Mouse (Mus musculus): ENCODE results near the gene Psmc1. TPM values are rescaled to one million over a fixed set of nuclear protein-coding genes. Genes with fewer than 3 reads are reported as not detected.

The Psmc1 gene
- total RNA-seq, 1 experiment from 2014 or later = 198 TPM

DNA sequence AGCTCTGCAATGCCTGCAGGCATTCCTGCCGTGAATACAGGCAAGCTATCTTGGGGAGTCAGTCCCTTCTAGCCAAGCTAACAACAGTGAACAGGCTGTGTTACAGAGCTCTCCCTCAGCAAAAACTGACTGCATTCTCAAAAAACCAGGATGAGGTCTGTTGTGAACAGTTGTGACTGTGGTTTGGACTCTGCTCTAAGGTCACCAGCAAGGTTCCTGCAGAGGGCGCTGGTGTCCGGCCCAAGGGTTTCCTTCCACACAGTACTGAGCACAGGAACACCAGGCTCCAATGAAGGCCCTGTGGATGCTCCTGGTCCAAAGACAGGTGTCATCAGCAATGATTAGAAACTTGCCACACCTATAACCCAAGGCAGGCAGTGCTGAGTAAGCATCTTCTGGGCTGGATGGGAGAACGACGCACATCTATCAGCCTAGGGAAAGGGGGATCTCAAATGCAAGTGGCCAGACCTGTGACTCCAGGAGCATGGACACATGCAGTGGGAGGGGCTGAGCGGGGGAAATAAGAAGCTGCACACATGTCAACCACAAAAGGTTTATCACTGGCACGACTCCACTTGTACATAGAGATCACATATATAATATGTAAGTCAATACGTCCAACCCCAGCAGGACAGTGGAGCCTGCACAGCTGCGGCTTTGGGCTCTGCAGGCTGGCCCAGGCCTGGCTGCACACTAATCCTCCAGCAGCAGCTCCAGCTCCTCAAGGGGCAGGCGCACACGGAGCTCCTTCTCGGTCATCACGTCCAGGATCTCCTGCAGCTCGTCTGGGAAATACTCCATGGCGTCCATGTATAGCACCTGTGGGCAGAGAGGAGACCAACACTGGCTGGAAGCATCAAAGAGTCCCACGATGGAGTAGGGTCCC is 15.2 kb downstream of the Psmc1 start:
- DNase-seq = peak; percentile 63

DNA sequence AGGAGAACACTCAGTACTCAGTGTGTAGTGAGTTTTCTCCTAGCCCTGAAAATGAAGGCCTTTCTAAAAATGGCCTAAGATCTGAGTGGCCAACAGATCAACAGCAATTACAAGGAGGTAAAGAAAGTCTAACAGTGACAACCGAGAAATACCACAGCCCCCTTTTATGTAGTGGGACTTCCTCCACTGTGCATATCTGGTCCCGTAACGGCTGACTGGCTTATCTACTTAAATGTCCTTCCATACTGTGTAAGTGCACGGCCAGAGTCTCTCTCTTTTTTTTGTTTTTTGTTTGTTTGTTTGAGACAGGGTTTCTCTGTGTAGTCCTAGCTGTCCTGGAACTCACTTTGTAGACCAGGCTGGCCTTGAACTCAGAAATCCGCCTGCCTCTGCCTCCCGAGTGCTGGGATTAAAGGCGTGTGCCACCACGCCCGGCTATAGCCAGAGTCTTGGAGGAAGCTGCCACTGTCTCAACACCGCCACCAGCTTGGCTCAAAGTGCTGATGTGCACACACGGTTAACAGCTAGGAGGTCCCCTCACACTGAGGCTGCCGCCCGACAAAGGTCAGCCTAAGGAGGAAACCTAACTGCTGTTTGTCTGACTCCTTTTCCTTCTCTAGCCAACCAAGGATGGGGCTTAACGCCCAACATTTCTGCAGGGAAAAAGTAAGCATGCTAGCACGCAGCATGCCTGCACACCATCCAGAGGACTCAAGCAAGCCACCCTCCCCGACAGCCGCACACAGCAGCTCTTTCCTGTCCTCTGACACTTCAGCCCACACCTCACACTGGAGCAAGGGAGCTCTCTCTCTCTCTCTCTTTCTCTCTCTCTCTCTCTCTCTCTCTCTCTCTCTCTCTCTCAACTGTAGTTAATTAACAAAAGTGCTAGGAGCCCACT is 17.3 kb downstream of the Psmc1 start:
- DNase-seq = no peak

DNA sequence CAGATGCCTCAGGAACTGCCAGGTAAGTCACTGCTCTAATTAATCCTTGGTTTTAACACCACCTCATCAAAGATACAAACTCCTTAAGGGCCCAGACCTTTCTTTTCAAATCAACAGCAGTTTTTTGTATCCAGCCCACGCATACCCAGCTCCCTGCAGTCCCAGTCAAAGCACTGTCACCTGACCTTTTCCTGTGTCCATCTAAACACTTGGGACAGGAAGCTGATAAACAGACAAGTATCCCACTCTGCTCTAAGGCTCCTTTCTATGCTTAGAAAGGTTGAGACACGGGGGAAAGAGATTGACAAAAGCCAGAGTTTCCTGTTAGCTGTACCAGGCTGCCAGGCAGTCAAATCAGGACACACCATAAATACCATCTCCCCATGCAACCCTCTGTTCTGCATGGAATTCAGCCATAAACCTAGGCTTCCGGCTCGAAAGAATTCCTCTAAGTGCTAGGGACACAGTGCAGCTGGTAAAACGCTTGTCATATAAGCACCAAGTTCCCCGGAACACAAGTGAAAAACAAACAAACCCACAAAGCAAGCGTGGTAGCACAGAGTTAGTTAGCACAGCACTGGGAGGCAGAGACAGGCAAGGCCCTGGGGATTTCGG is 18.0 kb downstream of the Psmc1 start:
- no peak for DNase-seq

DNA sequence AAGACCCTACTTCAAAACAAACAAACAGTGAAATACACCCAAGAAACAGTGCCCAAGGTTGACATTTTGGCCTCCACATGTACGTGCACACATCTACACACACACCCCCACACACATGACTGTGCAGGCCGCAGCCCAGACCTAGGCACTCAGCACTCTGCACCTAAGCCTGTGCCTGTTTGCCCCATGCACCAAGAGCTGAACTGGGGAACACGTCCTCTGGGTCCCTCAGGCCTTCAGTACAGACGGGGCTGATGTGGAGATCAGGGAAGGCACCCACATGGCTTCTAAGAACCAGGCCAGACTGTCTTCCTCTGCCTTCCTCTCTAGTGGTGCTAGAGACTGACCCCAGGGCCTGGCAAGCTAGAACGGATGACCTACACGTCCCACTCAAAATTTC is 18.6 kb downstream of the Psmc1 start:
- no peak for DNase-seq

DNA sequence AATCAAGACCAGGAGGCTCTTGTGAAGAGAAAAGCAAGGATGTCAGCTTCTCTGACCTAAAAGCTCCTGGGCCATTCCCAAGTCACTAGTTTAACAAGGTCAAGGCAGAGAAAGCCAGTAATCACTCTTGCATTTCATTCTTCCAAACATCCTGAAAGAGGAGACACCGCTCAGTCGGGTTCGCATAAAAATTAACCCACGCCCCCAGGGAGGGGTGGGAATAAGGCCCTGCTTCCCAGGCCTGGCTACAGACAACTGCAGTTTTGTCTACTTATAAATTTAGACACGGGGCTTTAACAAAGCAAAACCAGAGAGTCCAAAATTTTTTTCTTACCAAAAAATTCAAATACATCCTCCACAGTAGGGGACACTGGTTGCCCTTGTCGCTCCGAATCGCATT is 19.0 kb downstream of the Psmc1 start:
- DNase-seq = no peak

DNA sequence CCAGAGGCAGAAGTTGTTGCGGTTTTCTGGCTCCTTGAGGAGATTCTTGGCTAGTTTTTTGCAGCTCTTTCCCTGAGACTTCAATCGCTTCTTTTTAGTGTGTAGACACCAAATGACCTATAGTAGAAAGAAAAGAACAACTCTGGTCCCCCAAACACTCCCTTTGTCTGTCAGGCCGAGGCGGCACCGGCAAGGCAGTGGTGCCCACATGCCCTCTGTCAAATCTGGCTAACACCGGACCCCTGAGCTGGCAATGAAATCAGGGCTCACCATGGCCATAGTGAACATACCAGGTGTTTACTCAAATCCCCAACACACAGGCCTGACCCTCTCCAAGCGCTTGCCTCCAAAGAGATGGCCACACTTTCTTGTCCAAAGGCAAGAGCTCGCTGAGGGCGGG is 21.2 kb downstream of the Psmc1 start:
- DNase-seq = no peak

DNA sequence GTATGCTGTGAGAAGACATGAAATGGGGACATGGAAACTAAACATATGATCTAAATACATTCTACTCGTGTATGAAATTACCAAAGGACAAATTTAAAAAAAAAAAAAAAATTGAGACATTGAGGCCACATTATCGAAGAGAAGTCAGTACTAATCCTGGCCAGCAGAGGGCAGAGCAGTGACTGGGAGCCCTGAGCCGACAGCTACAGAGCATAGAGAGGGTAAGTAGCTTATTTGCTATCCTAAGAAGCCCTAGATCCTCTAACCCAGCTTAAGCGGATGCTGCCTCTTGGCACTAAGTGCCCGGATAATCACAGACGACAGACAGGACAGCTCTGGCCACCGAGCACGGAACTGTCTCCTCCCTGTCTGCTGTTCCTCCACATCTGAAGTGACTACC is 21.7 kb downstream of the Psmc1 start:
- peak; percentile 83 for DNase-seq

DNA sequence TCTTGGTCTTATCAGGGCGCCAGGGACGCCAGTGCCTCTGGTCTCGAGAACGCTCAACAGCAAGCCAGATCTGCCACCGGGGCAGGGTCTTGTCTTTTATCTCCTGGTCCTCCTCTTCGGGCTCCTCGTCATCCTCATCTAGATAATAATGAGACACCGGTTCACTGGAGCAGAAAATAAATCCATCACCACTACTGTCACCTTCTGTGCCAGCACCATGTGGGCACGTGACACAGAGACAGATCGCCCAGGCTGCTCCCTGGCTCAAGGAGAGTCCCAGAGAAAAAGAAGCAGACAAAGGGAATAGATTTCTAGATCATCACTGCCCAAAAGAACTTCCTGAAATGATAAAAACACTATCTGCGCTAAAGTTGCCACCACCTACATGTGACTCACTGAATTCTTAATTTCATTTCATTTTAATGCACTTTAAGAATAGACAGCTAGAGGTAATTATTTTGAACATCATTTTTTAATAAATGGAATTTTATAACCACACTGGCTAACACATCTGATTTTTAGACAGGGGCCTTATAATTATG is 24.5 kb downstream of the Psmc1 start:
- DNase-seq = no peak

DNA sequence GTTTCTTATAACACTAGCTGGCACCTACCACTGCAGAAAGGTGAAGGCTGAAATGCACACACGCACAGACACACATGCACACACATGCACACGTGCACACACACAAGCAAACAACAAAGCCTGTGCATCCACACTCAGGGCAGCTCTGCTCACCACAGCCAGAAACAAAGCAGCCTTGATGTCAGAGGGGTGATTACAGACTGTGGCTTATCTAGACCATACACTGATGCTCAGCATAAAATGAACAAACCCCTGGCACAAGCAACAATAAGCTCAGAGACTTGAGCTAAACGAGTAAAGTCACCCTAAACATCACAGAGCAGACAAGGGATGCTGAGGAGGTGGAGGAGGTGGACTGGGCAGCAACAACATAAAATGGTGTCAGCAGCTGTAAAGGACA is 25.2 kb downstream of the Psmc1 start:
- no peak for DNase-seq

DNA sequence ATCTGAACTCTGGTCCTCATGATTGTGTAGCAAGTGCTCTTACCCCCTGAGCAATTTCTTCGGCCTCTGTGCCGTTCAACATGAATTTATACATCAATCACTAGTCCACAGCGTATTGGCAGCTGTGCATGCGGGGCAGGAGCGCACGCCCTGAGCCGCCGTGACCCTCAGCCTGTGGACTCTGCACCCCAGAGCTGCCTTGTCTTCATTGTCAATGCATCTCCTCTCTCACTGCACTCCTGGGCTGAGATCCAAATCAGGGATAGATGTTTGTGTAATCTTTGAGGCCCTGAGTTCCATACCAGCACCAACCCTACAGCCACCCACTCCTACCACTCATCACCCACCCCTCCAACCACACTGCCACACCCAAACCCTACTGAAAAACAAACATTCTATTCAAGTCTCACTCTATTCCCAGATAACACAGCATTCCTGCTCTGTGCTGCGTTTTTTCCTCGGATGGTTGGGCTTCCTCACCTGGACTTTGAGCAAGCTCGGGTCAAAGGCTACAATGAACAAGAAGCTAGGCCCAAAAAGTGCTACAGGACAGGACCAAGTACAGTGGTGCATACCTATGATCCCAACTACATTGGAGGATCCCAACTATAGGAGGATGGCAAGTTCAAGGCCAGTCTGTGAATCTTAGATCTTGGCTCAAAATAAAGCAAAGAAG is 33.0 kb downstream of the Psmc1 start:
- DNase-seq = no peak

DNA sequence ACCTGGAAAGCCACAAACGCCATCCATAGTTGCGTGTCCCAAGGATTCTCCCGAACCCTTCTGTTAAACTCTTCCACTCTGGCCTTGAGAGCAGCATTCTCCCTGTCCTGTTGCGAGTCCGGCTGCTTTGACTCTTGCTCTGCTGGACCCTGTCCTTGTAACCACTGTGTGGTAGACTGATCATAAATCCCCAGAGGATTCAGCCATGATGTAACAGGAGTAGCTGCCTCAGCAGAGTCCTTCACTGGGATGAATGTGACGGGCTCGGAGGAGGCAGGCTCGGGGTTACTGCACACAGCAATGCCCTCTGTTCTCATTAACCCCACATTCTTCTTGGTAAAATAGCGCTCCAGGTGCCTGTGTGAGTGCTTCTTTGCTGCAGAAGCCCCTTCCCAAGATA is 33.8 kb downstream of the Psmc1 start:
- DNase-seq = peak; percentile 77

DNA sequence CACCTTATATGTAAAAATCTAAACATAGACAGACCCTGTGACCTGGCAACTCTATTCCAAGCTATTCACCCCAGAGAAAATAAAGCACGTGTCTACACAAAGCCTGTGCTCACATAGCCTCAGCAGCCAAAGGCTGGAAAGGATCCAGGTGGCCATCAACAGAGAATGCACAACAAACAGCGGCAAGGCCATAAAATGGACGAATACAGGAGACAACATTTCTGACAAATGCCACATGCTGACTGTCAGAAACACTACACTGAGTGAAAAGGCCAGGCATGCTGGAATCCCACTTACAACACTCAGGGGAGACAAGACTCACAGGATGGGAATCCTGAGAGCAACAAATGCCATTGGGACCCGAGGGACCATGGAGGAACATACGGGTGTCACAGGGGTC is 34.3 kb downstream of the Psmc1 start:
- DNase-seq = peak; percentile 75

DNA sequence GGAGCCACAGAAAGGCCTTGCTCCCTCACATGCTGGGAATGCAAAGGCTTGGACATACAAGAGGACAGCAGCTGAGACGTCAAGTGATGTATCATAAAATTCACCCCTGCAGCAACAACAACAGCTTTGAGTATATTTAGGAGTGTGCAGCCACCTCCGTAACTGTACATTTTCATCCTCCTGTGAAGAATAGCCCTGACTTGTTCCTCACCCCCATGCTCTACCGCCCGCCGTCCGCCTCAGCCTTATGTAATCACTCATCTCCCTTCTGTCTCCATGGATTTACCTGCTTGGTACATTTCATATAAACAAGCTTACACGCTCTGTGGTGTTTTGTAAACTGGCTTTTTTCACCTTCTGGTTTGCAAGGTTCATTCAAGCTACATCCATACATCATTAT is 42.5 kb downstream of the Psmc1 start:
- DNase-seq = no peak

DNA sequence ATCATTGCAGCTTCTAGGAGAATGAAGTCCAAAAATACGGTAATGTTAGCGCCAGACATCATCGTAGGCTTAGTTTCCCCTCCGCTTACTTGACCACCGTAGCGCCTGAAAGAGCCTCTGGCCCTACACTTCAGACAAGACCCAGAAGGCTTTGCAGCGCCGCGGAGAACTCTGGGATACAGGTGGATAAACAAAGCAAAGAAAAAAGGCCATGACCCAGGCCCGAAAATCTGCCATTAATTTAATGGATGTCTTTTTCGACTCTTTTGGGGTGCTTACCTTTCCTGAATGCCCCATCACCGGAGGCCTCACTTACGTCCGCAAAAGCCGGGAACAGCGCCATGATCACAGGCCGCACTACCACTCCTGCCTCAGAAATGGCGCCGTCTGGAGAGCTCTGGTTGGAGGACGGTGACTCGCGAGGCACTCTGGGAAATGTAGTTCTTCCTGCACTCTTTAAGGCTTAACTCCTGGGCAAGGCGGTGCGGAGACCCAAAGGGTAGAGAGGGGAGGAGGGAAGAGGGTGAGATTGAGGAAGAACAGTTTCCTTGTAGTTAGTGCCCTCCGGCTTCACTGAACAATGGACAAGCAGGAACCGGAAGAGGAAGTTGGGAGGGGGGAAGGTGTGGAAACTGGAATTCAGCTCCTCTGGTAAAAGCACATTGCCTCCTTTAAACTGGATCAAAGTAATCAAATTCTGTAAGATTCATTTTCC is 49.5 kb downstream of the Psmc1 start, which contains the start of gene Nrde2:
Nrde2 (minus strand) TSS at position 393 of the 715 bp plus-strand sequence.
- peak; percentile 92 for DNase-seq

DNA sequence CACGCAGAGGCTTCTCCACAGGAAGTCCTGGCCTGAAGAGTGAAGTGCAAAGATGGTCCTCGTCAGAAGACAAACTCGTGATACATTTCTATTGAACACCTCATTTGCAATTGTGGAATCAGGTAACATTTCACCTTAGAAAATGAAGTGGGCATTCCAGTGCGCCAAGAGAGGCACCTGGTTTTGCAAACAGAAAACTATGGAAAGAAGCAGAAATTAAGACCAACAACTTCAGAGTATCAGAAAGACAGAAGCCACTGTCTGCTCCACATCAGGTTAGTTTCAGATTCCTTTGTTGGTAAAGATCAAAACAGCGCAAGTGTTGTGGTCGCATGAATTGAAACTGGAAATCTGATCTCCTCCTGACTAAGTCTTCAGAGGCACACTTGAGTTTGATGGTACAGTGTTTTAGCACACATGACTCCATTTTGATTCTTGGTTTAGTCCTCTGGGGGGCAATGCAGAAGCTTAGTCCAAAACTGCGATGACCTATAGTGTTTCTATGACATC is 55.1 kb downstream of the Psmc1 start:
- DNase-seq = no peak

DNA sequence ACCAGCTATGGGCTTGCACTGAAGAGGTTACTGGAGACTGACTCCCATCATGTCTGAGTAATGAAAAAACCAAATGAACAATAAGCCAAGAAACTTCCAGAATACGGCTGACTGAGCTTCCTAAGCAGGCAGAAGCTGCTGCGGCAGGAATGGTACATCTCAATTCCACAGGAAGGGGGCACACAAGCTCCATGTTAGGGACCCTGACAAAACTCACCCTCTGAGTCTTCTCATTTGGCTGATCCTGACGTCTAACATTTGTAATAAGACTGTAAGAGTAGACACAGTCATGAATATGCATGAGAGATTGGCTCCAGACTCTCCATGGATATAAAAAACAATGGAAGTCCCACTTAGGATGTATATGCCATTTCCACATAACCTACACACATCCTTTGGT is 56.2 kb downstream of the Psmc1 start:
- peak; percentile 41 for DNase-seq

DNA sequence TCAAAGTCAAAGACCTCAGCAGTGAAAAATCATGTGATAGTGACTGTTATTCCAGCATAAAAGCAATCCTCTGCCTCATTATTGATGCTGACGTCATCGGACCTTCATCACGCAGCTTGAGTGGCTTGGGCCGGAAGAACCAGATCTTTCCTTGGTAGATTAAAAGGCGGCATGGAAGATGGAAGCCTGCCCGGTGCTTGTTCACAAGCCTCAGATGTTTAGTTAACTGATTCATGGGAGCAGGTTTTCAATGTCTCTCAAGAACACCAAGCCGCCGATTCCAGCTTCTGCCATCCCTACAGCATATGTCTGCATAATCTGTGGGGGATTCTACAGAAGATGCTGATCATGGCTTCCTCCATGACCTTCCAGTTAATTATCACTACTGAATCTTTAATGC is 57.0 kb downstream of the Psmc1 start:
- no peak for DNase-seq

DNA sequence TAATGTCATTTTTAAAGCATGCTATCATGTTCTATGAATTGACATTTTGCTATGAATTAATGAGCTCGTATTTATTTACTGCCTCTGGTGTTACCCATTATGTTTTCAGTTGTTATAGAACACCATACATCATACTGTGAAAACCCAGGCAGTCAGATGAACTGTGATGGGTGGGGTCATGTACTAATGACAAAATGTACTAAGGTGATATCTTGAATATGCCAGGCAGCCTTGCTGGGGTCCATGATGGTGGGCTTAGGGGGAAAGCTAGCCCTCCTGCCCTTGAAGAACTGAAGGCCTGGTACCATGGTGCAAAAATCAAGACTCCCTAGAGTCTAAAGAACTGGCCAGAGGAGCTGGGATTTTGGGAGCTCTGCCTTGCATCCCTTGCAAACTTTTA is 57.5 kb downstream of the Psmc1 start:
- DNase-seq = no peak

DNA sequence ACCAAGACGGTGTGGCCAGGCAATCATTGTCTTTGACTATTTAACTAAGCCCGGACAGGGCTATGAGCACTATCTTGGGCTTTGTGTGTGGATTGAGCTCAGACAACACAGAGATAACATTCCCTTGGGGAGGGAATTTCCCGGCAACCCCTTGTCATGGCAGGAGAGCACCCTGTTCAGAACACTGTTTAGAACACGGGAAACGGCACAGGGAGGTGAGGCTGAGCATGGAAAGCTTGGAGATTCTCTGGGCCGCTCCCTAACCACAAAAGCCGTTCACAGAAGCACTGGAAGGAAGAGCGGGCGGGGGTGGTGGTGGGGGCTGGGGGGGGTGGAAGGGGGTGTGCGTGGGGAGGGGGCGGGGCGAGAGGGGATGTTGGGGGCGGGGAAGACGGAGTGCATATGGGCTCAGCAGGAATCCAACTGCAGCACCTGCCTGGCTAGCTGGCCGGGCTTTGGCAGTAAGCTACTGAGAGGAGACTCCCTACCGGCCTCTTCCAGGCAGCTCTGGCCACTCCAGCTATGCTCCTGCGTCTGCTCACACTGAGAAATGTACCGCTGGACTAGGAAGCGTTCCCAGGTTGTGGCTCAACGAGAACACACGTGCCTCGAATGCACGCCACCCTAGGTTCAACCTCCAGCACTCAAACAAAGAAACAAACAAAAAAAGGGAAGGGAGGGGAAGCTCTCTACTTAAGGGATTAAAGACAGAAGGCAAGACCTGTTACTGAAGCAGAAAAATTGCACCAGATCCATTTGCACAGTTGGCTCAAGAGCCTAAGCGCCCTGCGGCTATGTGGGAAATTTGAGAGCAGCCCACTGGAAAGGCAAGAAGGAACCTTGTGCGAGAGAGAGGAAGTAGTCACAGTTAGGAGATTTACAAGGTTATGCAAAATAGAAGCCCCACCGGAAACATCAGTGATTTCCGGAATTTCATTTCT is 58.2 kb downstream of the Psmc1 start:
- DNase-seq = peak; percentile 26

DNA sequence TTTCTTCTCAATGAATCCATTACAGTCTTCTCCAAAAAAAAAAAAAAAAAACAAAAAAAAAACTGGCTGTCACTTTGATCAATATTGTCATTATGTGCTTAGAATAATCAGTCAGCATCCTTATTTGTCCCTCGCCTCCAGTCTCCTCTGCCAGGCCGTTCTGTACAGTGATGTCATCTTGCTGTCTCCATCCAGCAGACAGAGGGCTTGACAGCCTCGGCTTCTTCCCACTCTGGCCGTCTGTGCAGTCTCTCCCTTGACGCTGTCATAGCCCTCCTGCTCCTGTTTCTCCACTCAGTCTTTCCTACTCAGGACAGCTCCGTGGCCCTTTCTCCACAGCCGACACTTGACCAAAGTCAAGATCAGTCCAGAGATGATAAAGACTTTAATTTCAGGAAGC is 62.5 kb downstream of the Psmc1 start:
- no peak for DNase-seq

All from adrenal gland, postnatal 14 days (tissue).